Mouse (Mus musculus) midbrain, embryonic 12.5 days (tissue): ENCODE results near the gene Nacc2. TPM values are rescaled to one million over a fixed set of nuclear protein-coding genes. Genes with fewer than 3 reads are reported as not detected.

Source experiments
- ATAC-seq: fragments of 200-750 bp; cut with Nextera tagmentation; 2 replicates; pipeline ENCODE4 v1.8.0; 2017; ENCODE audit warnings: low read depth, moderate TSS enrichment, moderate library complexity; ENCODE audit not compliant: low FRiP score
- H3K27ac ChIP-seq: fragments of 300-500 bp; sonication (generic); replicated peaks from 2 replicates; pipeline ENCODE4 v1.5.1; 2016; ENCODE audit warnings: mild to moderate bottlenecking
- H3K27me3 ChIP-seq: fragments of 300-500 bp; sonication (generic); 2 replicates; pipeline ENCODE4 v1.6.1; 2016; ENCODE audit warnings: mild to moderate bottlenecking
- H3K36me3 ChIP-seq: fragments of 300-500 bp; sonication (generic); 2 replicates; pipeline ENCODE4 v1.6.1; 2016
- H3K4me1 ChIP-seq: fragments of 300-500 bp; sonication (generic); 2 replicates; pipeline ENCODE4 v1.6.1; 2016
- H3K4me2 ChIP-seq: fragments of 300-500 bp; sonication (generic); replicated peaks from 2 replicates; pipeline ENCODE4 v1.6.1; 2016; ENCODE audit warnings: mild to moderate bottlenecking, moderate library complexity
- H3K4me3 ChIP-seq: fragments of 300-500 bp; sonication (generic); 2 replicates; pipeline ENCODE4 v1.5.1; 2016; ENCODE audit warnings: mild to moderate bottlenecking
- H3K9ac ChIP-seq: fragments of 300-500 bp; sonication (generic); replicated peaks from 2 replicates; pipeline ENCODE4 v1.6.1; 2016; ENCODE audit warnings: mild to moderate bottlenecking, moderate library complexity
- H3K9me3 ChIP-seq: fragments of 300-500 bp; sonication (generic); 2 replicates; pipeline ENCODE4 v1.6.1; 2016; ENCODE audit warnings: mild to moderate bottlenecking
- WGBS: fragments of 180-500 bp; shearing (Covaris S2); methylation state at CpG from one replicate; pipeline ENCODE4 v1.1.7; 2016; 5-methylcytosine and 5-hydroxymethylcytosine counted together
- polyA plus RNA-seq: library from polyadenylated mRNA; unstranded; fragments of >200 nt; fragmentation: Nextera tagmentation; extraction: Ambion mirVana; gene quantifications from 2 replicates; pipeline ENCODE4 v1.2.1, GENCODE M21; 2016

Nacc2 gene
- polyA plus RNA-seq, 1 experiment from 2014 or later = 8.7 TPM

DNA sequence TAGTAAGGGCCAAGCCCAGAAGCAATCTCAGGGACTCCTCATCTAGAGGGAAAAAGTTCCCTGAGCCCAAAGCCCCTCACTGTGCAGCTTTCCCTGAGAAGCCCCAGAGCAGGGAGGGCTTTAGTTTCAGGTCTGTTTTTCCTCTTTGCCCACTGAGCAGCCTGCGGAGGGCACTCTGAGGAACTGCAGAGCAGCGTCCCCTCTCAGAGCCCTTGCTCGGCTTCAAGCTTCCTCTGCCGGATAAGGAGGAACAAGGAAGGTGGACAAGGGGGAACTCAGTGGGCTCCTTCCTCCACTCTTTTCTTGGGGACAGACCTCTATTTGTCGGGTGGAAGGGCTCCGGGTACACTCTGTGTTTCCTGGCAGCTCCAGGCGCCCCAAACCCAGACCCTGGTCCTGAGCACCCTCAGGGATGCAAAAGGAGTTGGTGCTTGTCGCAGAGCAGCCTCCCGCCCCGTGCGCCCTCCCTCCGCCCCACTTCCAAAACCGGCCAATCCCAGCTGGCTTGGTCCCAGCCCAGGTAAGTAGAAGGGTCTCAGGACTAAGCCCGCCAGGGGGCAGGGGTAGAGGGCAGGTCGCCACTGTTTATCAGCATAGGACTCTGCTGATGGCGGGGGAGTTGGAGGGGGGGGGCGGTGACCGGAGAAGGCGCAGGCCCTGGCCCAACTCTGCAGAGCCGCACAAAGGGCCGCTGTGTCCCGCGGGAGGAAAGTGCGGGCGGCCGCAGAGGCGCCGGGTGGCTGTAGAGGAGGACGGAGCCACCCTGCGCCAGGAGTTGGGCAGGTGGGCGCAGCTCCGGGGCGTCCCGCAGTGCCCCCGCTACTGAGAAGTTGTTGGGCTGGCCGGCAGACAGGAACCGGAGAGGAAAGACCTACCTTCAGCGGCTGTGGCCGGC is 31.9 kb downstream of the Nacc2 start:
- H3K27me3 ChIP-seq = peaks cover 37% of the 10 kb centered on the region

DNA sequence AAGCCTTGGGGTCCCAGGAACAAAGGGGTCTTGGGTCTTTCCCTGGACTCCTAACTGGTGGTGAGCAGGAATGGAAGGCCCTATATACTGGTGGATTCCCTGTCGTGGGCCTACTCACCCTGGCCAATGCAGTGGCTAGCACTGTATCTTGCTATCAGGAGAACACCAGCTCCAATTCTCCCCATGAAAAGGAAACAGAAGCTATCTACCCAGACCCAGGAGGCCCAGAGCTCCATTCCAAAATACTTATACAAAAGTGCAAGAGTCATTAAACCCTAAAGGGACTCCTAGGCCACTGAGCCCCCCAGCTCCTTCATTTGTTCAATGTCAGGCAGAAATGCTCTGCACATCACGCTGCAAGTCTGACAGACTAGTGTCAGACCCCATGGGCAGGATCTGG is 34.0 kb downstream of the Nacc2 start:
- 88% methylated on average over 2 of the region's 2 CpGs for WGBS
- Histone ChIP-seq H3K27me3 (peaks cover 33% of the 10 kb centered on the region), H3K4me3 (no peak overlapping the region), H3K4me1 (peaks cover 22% of the 10 kb centered on the region), H3K27ac (no peak overlapping the region), H3K9me3 (no peaks in the 10 kb centered on the region), H3K4me2 (no peak overlapping the region), H3K9ac (no peak overlapping the region), H3K36me3 (no peaks in the 10 kb centered on the region)
- no peak for ATAC-seq

More for the DNA sequence above, 31.9 kb downstream of the Nacc2 start:
- ATAC-seq = peak; percentile 62
- H3K4me1 ChIP-seq = peaks cover 22% of the 10 kb centered on the region
- H3K4me2 ChIP-seq = peak overlapping the region; percentile 94
- H3K9ac ChIP-seq = peak overlapping the region; percentile 87
- no peaks in the 10 kb centered on the region for H3K9me3 ChIP-seq
- H3K4me3 ChIP-seq = peak overlapping the region; percentile 79
- peak overlapping the region; percentile 76 for H3K27ac ChIP-seq
- H3K36me3 ChIP-seq = no peaks in the 10 kb centered on the region
- under 1% methylated on average over 37 of the region's 39 CpGs for WGBS

DNA sequence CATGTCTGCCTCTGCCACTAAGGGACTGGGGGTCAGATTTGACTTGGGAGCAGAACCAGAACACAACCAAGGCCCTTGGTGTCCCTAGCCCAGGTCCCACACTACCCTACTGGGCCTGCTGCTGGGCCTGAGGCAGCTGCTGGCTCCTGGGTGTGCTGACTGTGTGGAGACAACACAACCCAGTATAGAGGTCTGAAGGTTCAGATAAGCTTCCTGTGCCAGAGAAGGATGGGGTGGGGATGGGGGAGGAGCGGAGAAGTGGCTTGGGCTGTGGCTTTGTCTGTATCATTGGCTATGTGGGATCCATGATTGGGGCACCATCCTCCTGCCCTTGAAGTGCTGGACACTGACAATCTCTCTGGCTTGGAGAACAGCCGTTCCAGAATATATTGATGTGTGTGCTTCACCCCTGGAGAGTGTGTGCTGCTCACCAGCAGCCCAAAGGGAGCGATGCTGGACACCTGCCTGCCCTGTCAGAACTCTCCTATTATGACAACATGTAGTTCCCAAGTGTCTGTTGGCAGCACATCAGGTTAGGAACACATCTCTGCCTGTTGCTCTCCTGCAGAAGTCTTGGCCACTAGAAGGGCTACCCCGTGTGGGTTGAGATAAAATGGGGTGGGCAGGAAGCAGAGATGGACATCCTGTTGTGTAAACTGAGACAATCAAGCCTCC is 36.0 kb downstream of the Nacc2 start:
- Histone ChIP-seq H3K9ac (no peak overlapping the region), H3K4me3 (no peak overlapping the region), H3K27ac (no peak overlapping the region), H3K4me2 (no peak overlapping the region), H3K36me3 (no peaks in the 10 kb centered on the region), H3K9me3 (no peaks in the 10 kb centered on the region), H3K27me3 (peaks cover 15% of the 10 kb centered on the region), H3K4me1 (peaks cover 9% of the 10 kb centered on the region)
- ATAC-seq = no peak
- 85% methylated on average over 4 of the region's 4 CpGs for WGBS

DNA sequence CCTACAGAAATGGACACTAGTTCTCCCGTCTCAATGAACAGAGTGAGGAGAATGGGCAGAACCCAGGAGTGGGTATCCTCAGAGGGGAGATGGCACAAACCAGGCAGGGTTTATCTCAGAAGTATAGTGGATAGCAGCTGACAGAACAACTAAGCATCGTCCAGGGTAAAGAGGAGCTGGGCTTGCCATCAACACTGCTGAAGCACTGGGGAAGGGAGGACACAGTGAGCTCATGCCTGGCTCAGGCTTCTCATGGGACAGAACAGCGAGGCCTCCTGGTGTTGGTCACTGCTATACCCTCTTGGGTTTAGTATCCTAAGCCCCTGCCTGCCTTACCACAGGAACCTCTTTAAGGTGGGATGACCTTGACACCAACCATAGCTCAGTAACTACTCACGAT is 36.5 kb downstream of the Nacc2 start:
- H3K27me3 ChIP-seq = peaks cover 15% of the 10 kb centered on the region
- no peak overlapping the region for H3K4me2 ChIP-seq
- H3K27ac ChIP-seq = no peak overlapping the region
- H3K4me3 ChIP-seq = no peak overlapping the region
- ATAC-seq = no peak
- no peak overlapping the region for H3K9ac ChIP-seq
- peaks cover 8% of the 10 kb centered on the region for H3K4me1 ChIP-seq
- 87% methylated on average over 4 of the region's 4 CpGs for WGBS
- no peaks in the 10 kb centered on the region for H3K36me3 ChIP-seq
- no peaks in the 10 kb centered on the region for H3K9me3 ChIP-seq

DNA sequence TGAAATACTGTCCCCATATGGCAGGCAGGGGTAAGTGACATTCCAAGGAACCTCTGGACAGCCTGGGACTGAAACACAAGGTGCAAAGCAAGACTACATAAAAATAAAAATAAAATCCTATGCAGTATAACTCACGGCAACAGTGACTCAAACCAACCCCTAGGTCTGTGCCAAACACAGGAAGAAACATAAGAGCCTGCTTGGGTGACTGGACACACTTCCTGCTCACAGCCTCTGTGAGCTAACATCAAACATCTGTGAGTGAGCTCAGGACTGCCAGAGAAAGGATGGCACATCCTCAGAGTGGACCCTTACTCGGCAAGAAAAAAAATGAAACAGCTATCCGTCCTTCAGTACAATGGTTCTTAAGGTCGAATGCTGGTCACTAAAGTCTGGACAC is 40.1 kb downstream of the Nacc2 start:
- H3K9ac ChIP-seq = no peak overlapping the region
- 85% methylated on average over 4 of the region's 4 CpGs for WGBS
- no peaks in the 10 kb centered on the region for H3K36me3 ChIP-seq
- H3K27ac ChIP-seq = no peak overlapping the region
- no peak for ATAC-seq
- H3K27me3 ChIP-seq = no peaks in the 10 kb centered on the region
- no peak overlapping the region for H3K4me3 ChIP-seq
- H3K4me1 ChIP-seq = no peaks in the 10 kb centered on the region
- H3K4me2 ChIP-seq = no peak overlapping the region
- H3K9me3 ChIP-seq = no peaks in the 10 kb centered on the region

DNA sequence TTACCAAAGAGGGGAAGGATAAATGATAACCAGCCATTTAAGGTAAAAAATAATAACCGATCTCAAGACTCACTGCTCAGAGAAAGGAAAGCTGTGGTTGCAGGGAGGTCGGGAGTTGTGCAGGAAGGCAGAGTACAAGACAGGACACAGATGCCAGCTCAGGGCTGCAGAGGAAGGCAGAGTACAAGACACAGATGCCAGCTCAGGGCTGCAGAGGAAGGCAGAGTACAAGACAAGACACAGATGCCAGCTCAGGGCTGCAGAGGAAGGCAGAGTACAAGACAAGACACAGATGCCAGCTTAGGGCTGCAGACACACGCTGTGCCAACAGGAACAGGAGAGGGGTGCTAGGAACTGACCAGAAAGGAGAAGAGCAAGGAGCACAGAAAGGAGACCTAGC is 42.2 kb downstream of the Nacc2 start:
- Histone ChIP-seq H3K36me3 (no peaks in the 10 kb centered on the region), H3K4me1 (no peaks in the 10 kb centered on the region), H3K4me2 (no peak overlapping the region), H3K27me3 (no peaks in the 10 kb centered on the region), H3K4me3 (no peak overlapping the region), H3K27ac (no peak overlapping the region), H3K9me3 (no peaks in the 10 kb centered on the region), H3K9ac (no peak overlapping the region)
- no peak for ATAC-seq
- 85% methylated on average over 3 of the region's 3 CpGs for WGBS

DNA sequence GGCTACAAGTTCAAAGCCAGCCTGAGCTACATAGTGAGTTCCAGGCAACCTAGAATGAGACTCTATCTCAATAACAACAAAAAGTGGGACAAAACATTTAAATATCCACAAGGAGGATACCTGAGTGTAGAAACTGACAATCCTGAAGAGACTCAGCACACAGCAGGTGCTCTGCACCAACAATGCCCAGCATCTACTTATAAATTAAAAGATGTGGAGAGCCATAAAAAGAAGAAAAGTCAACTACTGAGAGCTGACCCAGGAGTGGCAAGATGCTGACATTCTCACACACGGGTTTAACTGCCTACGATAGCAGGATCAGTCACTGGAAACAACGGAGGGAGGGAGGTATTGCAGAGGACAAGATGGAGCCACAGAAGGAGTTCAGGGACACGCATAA is 43.6 kb downstream of the Nacc2 start:
- ATAC-seq = no peak
- WGBS = 75% methylated on average over 4 of the region's 4 CpGs
- no peak overlapping the region for H3K4me3 ChIP-seq
- no peak overlapping the region for H3K9ac ChIP-seq
- H3K36me3 ChIP-seq = no peaks in the 10 kb centered on the region
- no peaks in the 10 kb centered on the region for H3K9me3 ChIP-seq
- H3K27ac ChIP-seq = no peak overlapping the region
- no peak overlapping the region for H3K4me2 ChIP-seq
- no peaks in the 10 kb centered on the region for H3K27me3 ChIP-seq
- no peaks in the 10 kb centered on the region for H3K4me1 ChIP-seq

DNA sequence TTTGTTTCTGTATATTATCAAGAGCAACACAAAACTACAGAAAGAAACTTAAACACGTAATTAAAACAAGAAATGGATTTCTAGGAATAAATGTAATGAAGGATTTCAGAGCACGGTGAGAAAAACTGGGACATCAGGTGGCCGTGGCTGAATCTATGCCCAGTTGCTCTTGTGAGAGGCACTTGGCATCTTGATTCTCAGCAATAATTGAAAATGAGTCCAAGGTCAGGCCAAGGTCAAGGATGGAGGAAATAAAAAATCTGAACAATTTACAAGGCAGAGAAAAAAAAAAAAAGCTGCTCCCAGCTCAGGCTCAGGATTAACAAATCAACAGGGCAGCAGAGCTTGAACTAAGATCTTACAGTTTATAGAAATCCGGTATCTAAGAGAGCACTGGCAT is 46.0 kb downstream of the Nacc2 start:
- H3K4me3 ChIP-seq = no peak overlapping the region
- WGBS = 88% methylated on average over 4 of the region's 4 CpGs
- H3K4me2 ChIP-seq = no peak overlapping the region
- H3K27ac ChIP-seq = no peak overlapping the region
- H3K4me1 ChIP-seq = no peaks in the 10 kb centered on the region
- no peak for ATAC-seq
- H3K9me3 ChIP-seq = no peaks in the 10 kb centered on the region
- no peak overlapping the region for H3K9ac ChIP-seq
- no peaks in the 10 kb centered on the region for H3K27me3 ChIP-seq
- no peaks in the 10 kb centered on the region for H3K36me3 ChIP-seq

DNA sequence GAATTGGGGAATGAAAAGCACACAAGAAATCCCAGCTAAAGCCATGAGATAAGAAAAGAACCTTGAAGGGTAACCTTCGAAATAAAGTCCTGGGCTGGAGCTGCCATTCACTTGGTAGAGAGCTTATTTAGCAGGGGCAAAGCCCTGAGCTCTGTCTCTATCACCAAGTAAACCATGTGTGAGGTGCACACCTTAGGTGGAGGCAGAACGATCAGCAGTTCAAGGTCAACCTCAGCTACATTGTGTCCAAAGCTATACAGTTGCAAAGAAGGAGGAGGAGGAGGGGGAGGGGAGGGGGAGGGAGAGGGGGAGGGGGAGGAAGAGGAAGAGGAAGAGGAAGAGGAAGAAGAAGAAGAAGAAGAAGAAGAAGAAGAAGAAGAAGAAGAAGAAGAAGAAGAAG is 46.9 kb downstream of the Nacc2 start:
- Histone ChIP-seq H3K4me3 (no peak overlapping the region), H3K4me1 (no peaks in the 10 kb centered on the region), H3K9ac (no peak overlapping the region), H3K36me3 (no peaks in the 10 kb centered on the region), H3K9me3 (no peaks in the 10 kb centered on the region), H3K4me2 (no peak overlapping the region), H3K27me3 (no peaks in the 10 kb centered on the region), H3K27ac (no peak overlapping the region)
- WGBS = 78% methylated on average over 2 of the region's 2 CpGs
- ATAC-seq = no peak

DNA sequence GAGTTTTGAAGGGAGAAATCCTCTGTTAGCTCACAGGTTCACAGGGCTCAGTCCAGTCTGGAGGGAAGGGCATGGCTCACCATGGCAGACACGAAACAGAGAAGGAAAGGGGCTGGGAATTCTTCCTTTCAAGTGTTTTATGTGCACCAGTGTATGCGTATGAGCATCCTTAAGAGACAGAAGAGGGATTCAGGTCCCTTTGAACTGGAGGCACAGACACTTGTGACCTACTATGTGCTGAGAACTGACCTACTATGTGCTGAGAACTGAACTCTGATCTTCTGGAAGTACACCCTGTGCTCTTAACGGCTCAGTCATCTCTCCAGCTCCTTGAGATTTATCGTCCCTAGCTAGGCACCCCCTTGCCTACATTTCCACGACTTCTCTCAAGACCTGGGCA is 48.5 kb downstream of the Nacc2 start:
- H3K4me2 ChIP-seq = no peak overlapping the region
- no peaks in the 10 kb centered on the region for H3K4me1 ChIP-seq
- H3K4me3 ChIP-seq = no peak overlapping the region
- H3K36me3 ChIP-seq = no peaks in the 10 kb centered on the region
- H3K27ac ChIP-seq = no peak overlapping the region
- no peak for ATAC-seq
- no peaks in the 10 kb centered on the region for H3K9me3 ChIP-seq
- H3K27me3 ChIP-seq = no peaks in the 10 kb centered on the region
- 90% methylated on average over 5 of the region's 5 CpGs for WGBS
- no peak overlapping the region for H3K9ac ChIP-seq

DNA sequence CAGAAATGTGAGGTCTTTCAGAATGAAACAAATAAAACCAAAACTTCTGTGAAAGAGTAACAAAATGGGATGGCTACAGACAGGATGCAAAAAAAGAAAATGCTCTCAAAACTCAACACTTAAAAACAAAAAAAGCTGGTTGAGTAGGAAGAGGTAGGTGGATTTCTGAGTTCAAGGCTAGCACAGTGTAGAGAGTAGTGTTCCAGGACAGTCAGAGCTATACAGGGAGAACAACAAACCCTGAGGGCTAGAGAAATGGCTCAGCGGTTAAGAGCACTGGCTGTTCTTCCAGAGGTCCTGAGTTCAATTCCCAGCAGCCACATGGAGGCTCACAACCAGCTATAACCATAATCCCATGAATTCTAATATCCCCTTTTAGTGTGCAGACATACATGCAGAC is 54.4 kb downstream of the Nacc2 start:
- 84% methylated on average over 1 of the region's 1 CpGs for WGBS
- no peaks in the 10 kb centered on the region for H3K9me3 ChIP-seq
- H3K36me3 ChIP-seq = no peaks in the 10 kb centered on the region
- H3K27me3 ChIP-seq = no peaks in the 10 kb centered on the region
- peaks cover 8% of the 10 kb centered on the region; the same call in 1 of the 2 replicates for H3K4me1 ChIP-seq
- ATAC-seq = no peak
- no peak overlapping the region for H3K9ac ChIP-seq
- H3K27ac ChIP-seq = no peak overlapping the region
- H3K4me2 ChIP-seq = no peak overlapping the region
- no peak overlapping the region for H3K4me3 ChIP-seq

DNA sequence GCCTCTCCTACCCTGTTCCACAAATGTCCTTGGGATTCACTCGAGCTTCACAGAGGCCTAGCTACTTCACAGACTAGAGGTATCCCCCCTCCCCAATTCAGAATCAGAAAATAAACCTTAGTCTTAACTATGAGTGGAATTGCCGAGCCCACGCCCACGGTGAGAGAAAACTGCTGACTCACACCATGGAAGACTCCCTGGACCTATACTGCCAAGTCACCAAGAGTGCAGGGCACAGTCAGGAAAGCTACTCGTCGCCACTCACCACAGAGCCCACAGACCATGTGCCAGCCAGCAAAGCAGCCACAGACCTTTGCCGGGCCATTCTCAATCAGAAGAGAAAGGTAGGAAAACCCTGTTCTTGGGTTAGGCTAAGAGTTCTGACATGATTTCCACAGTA is 54.8 kb downstream of the Nacc2 start:
- Histone ChIP-seq H3K9me3 (no peaks in the 10 kb centered on the region), H3K27ac (no peak overlapping the region), H3K9ac (no peak overlapping the region), H3K4me3 (no peak overlapping the region), H3K27me3 (no peaks in the 10 kb centered on the region), H3K36me3 (no peaks in the 10 kb centered on the region), H3K4me1 (peaks cover 8% of the 10 kb centered on the region; the same call in 1 of the 2 replicates), H3K4me2 (no peak overlapping the region)
- 83% methylated on average over 7 of the region's 7 CpGs for WGBS
- ATAC-seq = no peak
